Mouse (Mus musculus): ENCODE data around the gene Pamr1.

GRCm38 (mm10) chr2:102508154-102508553, 41.7 kb upstream of the Pamr1 start:
- TF ChIP-seq CTCF (IDR thresholded peaks at IDR 0.05; ENCODE audit: low read depth) (no peak), EP300 (optimal IDR thresholded peaks at IDR 0.05) (no peak)

Data from stomach, postnatal 0 days (tissue).